Mouse (Mus musculus): ENCODE results near the gene Akap17b. TPM values are rescaled to one million over a fixed set of nuclear protein-coding genes. Genes with fewer than 3 reads are reported as not detected.
A peak's percentile ranks its signal among the peaks of the same experiment; 100 is the strongest.
"Not testable (repeated sequence)": the region's sequence is repeated elsewhere in the genome, so short reads cannot be mapped to it uniquely, and the experiment has no call there.

Akap17b gene
- polyA plus RNA-seq, 1 experiment from 2014 or later = 4.7 TPM

GRCm38 (mm10) chrX:36598861-36599344 is 46.3 kb downstream of the Akap17b start:
- ATAC-seq (ENCODE audit: low read depth) = peak; percentile 54
- H3K4me1 ChIP-seq (replicated peaks) = peaks cover 20% of the 10 kb centered on the region
- peaks cover 12% of the 10 kb centered on the region for H3K36me3 ChIP-seq
- peak overlapping the region; percentile 87 for H3K9ac ChIP-seq
- peak overlapping the region; percentile 89 for H3K27ac ChIP-seq (replicated peaks)
- H3K4me2 ChIP-seq = peak overlapping the region; percentile 65
- H3K27me3 ChIP-seq = no peaks in the 10 kb centered on the region
- H3K4me3 ChIP-seq = peak overlapping the region; percentile 65
- H3K9me3 ChIP-seq = no peaks in the 10 kb centered on the region
- 40% methylated on average over 14 of the region's 14 CpGs for WGBS

DNA sequence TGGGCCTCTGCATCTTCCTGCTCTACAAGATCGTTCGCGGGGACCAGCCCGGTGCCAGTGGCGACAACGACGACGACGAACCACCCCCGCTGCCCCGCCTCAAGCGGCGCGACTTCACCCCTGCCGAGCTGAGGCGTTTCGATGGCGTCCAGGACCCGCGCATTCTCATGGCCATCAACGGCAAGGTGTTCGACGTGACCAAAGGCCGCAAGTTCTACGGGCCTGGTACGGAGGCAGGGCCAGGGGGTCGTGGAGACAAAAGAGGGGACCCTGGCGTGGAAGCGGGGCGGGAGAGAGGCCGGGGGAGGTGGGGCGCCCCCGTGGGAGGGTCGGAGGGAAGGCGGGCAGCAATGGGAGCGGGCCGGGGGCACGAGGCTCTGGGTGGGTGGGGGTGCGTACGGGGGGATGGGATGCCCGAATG is 46.8 kb downstream of the Akap17b start:
- Histone ChIP-seq H3K9ac (peak overlapping the region; percentile 87), H3K36me3 (peaks cover 7% of the 10 kb centered on the region), H3K27me3 (no peaks in the 10 kb centered on the region), H3K4me1 (replicated peaks) (peaks cover 20% of the 10 kb centered on the region), H3K27ac (replicated peaks) (peak overlapping the region; percentile 89), H3K4me2 (peak overlapping the region; percentile 65), H3K4me3 (peak overlapping the region; percentile 65), H3K9me3 (no peaks in the 10 kb centered on the region)
- 23% methylated on average over 41 of the region's 41 CpGs for WGBS
- peak; percentile 67 for ATAC-seq (ENCODE audit: low read depth)

GRCm38 (mm10) chrX:36597707-36598389 is 47.3 kb downstream of the Akap17b start, which contains the start of gene Pgrmc1:
TSS of gene Pgrmc1 (plus strand) at chrX:36598206.
- Histone ChIP-seq H3K27me3 (no peaks in the 10 kb centered on the region), H3K4me3 (peak within 1 kb of the TSS; percentile 65), H3K4me2 (peak within 1 kb of the TSS; percentile 65), H3K9ac (peak within 1 kb of the TSS; percentile 87), H3K36me3 (peaks cover 6% of the 10 kb centered on the region; the same call in 1 of the 2 replicates), H3K9me3 (no peaks in the 10 kb centered on the region), H3K27ac (replicated peaks) (peak within 1 kb of the TSS; percentile 89), H3K4me1 (replicated peaks) (peaks cover 20% of the 10 kb centered on the region)
- WGBS = 15% methylated on average over 26 of the region's 45 CpGs
- peak; percentile 94 for ATAC-seq (ENCODE audit: low read depth)

DNA sequence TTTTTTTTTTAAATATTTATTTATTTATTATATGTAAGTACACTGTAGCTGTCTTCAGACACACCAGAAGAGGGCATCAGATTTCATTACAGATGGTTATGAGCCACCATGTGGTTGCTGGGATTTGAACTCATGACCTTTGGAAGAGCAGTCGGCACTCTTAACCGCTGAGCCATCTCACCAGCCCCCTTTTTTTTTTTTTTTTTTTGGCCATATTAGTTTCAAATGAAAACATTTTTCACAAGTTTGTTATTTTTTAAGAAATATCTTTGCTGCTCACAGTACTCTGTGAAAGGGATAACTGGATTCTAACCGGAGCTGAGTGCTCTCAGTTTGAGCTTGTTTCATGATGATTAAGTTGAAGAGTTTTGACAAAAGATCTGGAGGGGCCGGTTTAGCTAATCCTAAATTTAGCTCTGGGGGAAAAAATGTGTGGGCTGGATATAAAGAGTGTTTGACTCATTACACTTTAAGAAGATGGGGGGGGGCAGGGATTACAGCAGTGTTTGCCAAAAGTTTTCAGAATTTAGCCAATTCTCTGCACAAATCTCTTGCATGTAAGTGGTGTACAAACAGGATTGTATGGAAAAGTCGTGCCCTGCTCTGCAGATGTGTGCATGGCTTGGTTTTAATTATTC is 48.6 kb downstream of the Akap17b start:
- H3K27me3 ChIP-seq; H3K4me2 ChIP-seq; H3K36me3 ChIP-seq; H3K27ac ChIP-seq (replicated peaks); H3K4me3 ChIP-seq; H3K9me3 ChIP-seq; H3K9ac ChIP-seq; ATAC-seq (ENCODE audit: low read depth): not testable (repeated sequence)
- WGBS = 91% methylated on average over 5 of the region's 5 CpGs
- peaks cover 20% of the 10 kb centered on the region for H3K4me1 ChIP-seq (replicated peaks)

- peaks cover 11% of the 10 kb centered on the region for H3K4me1 ChIP-seq (replicated peaks)
- H3K36me3 ChIP-seq = no peaks in the 10 kb centered on the region
- no peaks in the 10 kb centered on the region for H3K9me3 ChIP-seq
- H3K27ac ChIP-seq (replicated peaks) = no peak overlapping the region
- H3K4me3 ChIP-seq = no peak overlapping the region
- WGBS = 82% methylated on average over 3 of the region's 3 CpGs
- no peak for ATAC-seq (ENCODE audit: low read depth)
- no peak overlapping the region for H3K9ac ChIP-seq
- H3K4me2 ChIP-seq = no peak overlapping the region
- no peaks in the 10 kb centered on the region for H3K27me3 ChIP-seq
Observed at GRCm38 (mm10) chrX:36595247-36595646, 49.9 kb downstream of the Akap17b start.

- Histone ChIP-seq H3K27me3 (no peaks in the 10 kb centered on the region), H3K36me3 (no peaks in the 10 kb centered on the region), H3K9ac (no peak overlapping the region), H3K4me2 (no peak overlapping the region), H3K27ac (replicated peaks) (no peak overlapping the region), H3K4me1 (replicated peaks) (0 out of 2 replicates have a peak, but pooled peaks cover 4% of the 10 kb centered on the region), H3K9me3 (no peaks in the 10 kb centered on the region), H3K4me3 (no peak overlapping the region)
- 81% methylated on average over 4 of the region's 4 CpGs for whole genome bisulfite sequencing
- ATAC-seq (ENCODE audit: low read depth) = no peak
Observed at GRCm38 (mm10) chrX:36591539-36591938, 53.7 kb downstream of the Akap17b start.

DNA sequence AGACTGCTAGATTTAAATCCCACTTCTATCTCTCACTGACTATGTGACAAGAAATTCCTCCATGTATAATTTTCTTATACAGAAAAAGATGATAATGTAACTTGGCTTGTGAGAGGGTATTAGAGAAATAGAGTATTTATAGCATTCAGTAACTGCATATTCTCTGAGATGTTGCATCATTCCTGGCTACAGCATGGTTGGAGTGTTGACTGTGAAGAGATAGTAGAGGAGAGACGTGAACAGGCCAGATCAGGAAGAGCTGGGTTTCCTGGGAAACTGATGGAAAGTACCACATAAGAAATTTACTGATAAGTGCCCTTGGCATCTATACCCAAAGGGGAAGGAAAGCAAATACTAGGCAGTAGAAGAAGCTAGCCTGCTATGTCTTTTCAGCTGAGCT is 54.1 kb downstream of the Akap17b start:
- Histone ChIP-seq H3K36me3 (no peaks in the 10 kb centered on the region), H3K9me3 (no peaks in the 10 kb centered on the region), H3K4me1 (replicated peaks) (0 out of 2 replicates have a peak, but pooled peaks cover 4% of the 10 kb centered on the region), H3K4me3 (no peak overlapping the region), H3K4me2 (no peak overlapping the region), H3K27me3 (no peaks in the 10 kb centered on the region), H3K9ac (no peak overlapping the region), H3K27ac (replicated peaks) (no peak overlapping the region)
- no peak for ATAC-seq (ENCODE audit: low read depth)
- 75% methylated on average over 1 of the region's 1 CpGs for WGBS

DNA sequence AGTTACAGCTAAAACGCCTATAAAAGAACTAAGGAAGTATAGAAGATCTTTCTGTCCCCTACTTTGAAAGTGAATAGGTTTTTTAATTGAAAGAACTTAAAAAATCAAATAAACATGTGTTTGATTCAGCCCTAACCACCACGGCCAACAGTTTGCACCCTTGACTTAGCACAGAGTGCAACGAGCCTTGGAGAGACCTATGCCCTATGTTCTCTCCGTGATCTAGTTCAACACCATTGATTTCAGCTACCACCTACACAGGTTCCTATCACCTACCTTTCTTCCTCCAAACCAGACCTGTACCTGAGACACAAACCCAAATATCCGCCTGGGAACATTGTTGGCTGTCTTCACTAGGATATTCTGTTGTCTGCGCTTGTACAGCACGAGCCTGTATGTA is 54.9 kb downstream of the Akap17b start:
- no peak for ATAC-seq (ENCODE audit: low read depth)
- H3K27me3 ChIP-seq = no peaks in the 10 kb centered on the region
- 0 out of 2 replicates have a peak, but pooled peaks cover 4% of the 10 kb centered on the region for H3K4me1 ChIP-seq (replicated peaks)
- H3K36me3 ChIP-seq = no peaks in the 10 kb centered on the region
- 88% methylated on average over 7 of the region's 7 CpGs for WGBS
- no peak overlapping the region for H3K27ac ChIP-seq (replicated peaks)
- H3K4me2 ChIP-seq = no peak overlapping the region
- no peak overlapping the region for H3K4me3 ChIP-seq
- no peaks in the 10 kb centered on the region for H3K9me3 ChIP-seq
- H3K9ac ChIP-seq = no peak overlapping the region

GRCm38 (mm10) chrX:36587304-36588209 is 57.6 kb downstream of the Akap17b start:
- Histone ChIP-seq H3K9me3 (no peaks in the 10 kb centered on the region), H3K27me3 (no peaks in the 10 kb centered on the region), H3K36me3 (no peaks in the 10 kb centered on the region), H3K9ac (no peak overlapping the region), H3K4me2 (peak overlapping the region; percentile 11; the same call in 1 of the 2 replicates), H3K4me3 (no peak overlapping the region), H3K4me1 (replicated peaks) (0 out of 2 replicates have a peak, but pooled peaks cover 4% of the 10 kb centered on the region), H3K27ac (replicated peaks) (peak overlapping the region; percentile 72)
- peak; percentile 91 for ATAC-seq (ENCODE audit: low read depth)
- 60% methylated on average over 8 of the region's 8 CpGs for WGBS

- Histone ChIP-seq H3K4me1 (replicated peaks) (0 out of 2 replicates have a peak, but pooled peaks cover 4% of the 10 kb centered on the region), H3K9ac (no peak overlapping the region), H3K36me3 (no peaks in the 10 kb centered on the region), H3K9me3 (no peaks in the 10 kb centered on the region), H3K27ac (replicated peaks) (peak overlapping the region; percentile 72), H3K27me3 (no peaks in the 10 kb centered on the region), H3K4me3 (no peak overlapping the region), H3K4me2 (peak overlapping the region; percentile 11; the same call in 1 of the 2 replicates)
- WGBS = 75% methylated on average over 1 of the region's 1 CpGs
- ATAC-seq (ENCODE audit: low read depth) = peak; percentile 47; the same call in 1 of the 2 replicates
Observed at GRCm38 (mm10) chrX:36586629-36587303, 58.4 kb downstream of the Akap17b start.

DNA sequence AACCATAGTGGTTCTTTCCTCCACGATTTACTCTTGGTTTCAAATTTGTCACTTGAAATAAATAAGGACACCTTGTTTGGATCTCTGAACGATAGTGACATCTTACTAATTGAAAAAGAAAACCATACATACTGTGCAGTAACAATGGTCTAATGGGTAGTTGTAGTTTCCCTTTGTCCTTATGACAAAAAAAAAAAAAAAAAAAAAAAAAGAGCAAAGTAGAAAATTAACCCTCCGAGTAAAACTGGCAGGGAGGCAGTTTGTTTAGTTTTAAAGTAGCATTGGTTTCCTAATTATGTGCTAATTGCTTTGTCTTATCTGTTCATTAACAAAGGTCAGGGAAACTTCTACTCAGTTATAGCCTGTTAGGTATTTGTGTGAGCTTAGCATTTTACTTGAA is 83.1 kb downstream of the Akap17b start:
- ATAC-seq (ENCODE audit: low read depth) = no peak

More for the DNA sequence above, 83.1 kb downstream of the Akap17b start:
- Histone ChIP-seq H3K4me2 (no peak overlapping the region), H3K36me3 (no peaks in the 10 kb centered on the region), H3K9me3 (no peaks in the 10 kb centered on the region), H3K4me1 (replicated peaks) (no peaks in the 10 kb centered on the region), H3K27ac (replicated peaks) (no peak overlapping the region), H3K4me3 (no peak overlapping the region), H3K27me3 (no peaks in the 10 kb centered on the region), H3K9ac (no peak overlapping the region)
- WGBS = 39% methylated on average over 3 of the region's 3 CpGs

Data from neural tube, embryonic 13.5 days (tissue).